Mouse (Mus musculus): ENCODE results near the gene Lrp8.

DNA sequence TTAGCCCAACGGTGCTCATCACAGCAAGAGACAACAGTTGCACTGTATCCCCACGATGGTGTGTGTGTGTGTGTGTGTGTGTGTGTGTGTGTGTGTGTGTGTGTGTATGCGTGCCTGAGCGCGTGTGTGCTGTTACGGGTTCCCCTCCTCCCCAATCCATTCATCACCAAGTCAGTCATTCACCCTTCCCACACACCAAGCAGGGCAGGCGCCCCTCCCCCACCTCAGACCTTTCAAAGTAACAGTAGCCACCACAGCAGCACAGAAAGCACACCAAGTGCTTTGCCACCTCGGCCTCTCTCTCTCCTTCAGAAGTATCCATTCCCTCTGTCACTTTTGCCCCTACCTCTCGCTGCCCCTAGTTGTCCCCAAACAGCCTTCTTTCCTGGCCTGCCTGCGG is 45.8 kb upstream of the Lrp8 start:
- TF ChIP-seq CTCF (IDR thresholded peaks at IDR 0.05) (no peak), EP300 (IDR thresholded peaks at IDR 0.05; ENCODE audit: insufficient read depth, low read depth, low read length) (no peak), POLR2A (IDR thresholded peaks at IDR 0.05; ENCODE audit: insufficient read depth, low read depth, low read length) (no peak)
